Mouse (Mus musculus) kidney, embryonic 14.5 days (tissue): Measurements from ENCODE around the gene Lypd4. TPM values are rescaled to one million over a fixed set of nuclear protein-coding genes. Genes with fewer than 3 reads are reported as not detected.

Source experiments
- ATAC-seq: fragments of 200-750 bp; cut with Nextera tagmentation; 2 replicates; pipeline ENCODE4 v1.8.0; 2017; ENCODE audit warnings: moderate number of reproducible peaks, mild to moderate bottlenecking, moderate TSS enrichment, moderate library complexity; ENCODE audit not compliant: low FRiP score, low TSS enrichment
- H3K27ac ChIP-seq: fragments of 300-500 bp; sonication (generic); 2 replicates; pipeline ENCODE4 v1.5.1; 2014; ENCODE audit warnings: low read depth, mild to moderate bottlenecking, low read length, moderate library complexity, mixed read lengths
- H3K27me3 ChIP-seq: fragments of 300-500 bp; sonication (generic); 2 replicates; pipeline ENCODE4 v1.6.1; 2014; ENCODE audit warnings: mild to moderate bottlenecking, low read length; ENCODE audit not compliant: control insufficient read depth, insufficient read depth
- H3K36me3 ChIP-seq: fragments of 300-500 bp; sonication (generic); 2 replicates; pipeline ENCODE4 v1.6.1; 2014; ENCODE audit warnings: low read length, mixed read lengths; ENCODE audit not compliant: control insufficient read depth, insufficient read depth
- H3K4me1 ChIP-seq: fragments of 300-500 bp; sonication (generic); 2 replicates; pipeline ENCODE4 v1.6.1; 2014; ENCODE audit warnings: low read length, mixed read lengths; ENCODE audit not compliant: control insufficient read depth, insufficient read depth
- H3K4me2 ChIP-seq: fragments of 300-500 bp; sonication (generic); replicated peaks from 2 replicates; pipeline ENCODE4 v1.6.1; 2014; ENCODE audit warnings: low read depth, mild to moderate bottlenecking, low read length
- H3K4me3 ChIP-seq: fragments of 300-500 bp; sonication (generic); 2 replicates; pipeline ENCODE4 v1.5.1; 2014; ENCODE audit warnings: mild to moderate bottlenecking, low read length
- H3K9ac ChIP-seq: fragments of 300-500 bp; sonication (generic); 2 replicates; pipeline ENCODE4 v1.6.1; 2014; ENCODE audit warnings: low read depth, mild to moderate bottlenecking, low read length, moderate library complexity
- H3K9me3 ChIP-seq: fragments of 300-500 bp; sonication (generic); 2 replicates; pipeline ENCODE4 v1.6.1; 2016; ENCODE audit warnings: low read length; ENCODE audit not compliant: control insufficient read depth
- WGBS: fragments of 180-500 bp; shearing (Covaris S2); extraction: QIAGEN DNeasy Blood & Tissue Kit; methylation state at CpG from one replicate; pipeline ENCODE4 v1.1.7; 2014; 5-methylcytosine and 5-hydroxymethylcytosine counted together
- polyA plus RNA-seq: library from polyadenylated mRNA; unstranded; fragments of >200 nt; fragmentation: Nextera tagmentation; extraction: Ambion mirVana; gene quantifications from 2 replicates; pipeline ENCODE4 v1.2.1, GENCODE M21; 2014

Lypd4 gene
- polyA plus RNA-seq: not detected in 2 replicates

DNA sequence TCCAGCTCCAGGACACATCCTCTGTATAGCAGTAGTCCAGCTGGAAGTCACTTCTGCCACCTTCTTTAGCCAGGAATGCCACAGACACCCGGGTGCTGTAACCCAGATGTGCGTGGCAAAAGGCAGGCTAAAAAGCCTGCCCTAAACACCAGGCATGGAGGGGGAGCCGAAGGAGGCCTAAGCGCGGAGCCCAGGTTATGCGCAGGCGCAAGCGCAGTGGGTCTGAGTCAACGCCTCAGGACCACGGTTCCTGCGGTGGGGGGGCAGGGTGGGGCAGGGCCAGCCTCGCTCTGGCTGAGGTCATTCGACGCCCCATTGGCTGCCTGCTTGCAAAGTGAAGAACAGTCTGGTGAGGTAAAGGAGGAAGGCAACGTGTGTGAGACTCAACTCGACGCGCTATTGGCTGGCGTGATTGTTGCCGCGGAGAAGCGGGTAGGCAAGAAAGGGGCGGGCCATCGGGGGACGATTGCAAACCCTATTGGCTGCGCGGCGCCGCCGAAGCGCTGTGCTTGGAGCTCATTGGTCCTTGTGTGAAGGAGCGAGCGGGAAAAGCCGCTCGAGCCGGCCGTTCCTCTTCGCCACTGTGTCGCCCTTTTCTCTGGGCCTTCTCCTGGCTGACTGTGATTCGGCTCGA, at the start of gene Lypd4, which contains the start of gene Dmrtc2:
TSS of gene Lypd4 (minus strand) at position 410 of the 634 bp plus-strand sequence.
TSS of gene Dmrtc2 (plus strand) at position 526 of the 634 bp plus-strand sequence.
- no peak within 1 kb of the TSS for H3K4me3 ChIP-seq

GRCm38 (mm10) chr7:24918763-24919323, 49.1 kb upstream of the Lypd4 start:
- Histone ChIP-seq H3K4me2 (no peak overlapping the region), H3K9ac (no peak overlapping the region), H3K4me1 (no peaks in the 10 kb centered on the region), H3K4me3 (no peak overlapping the region), H3K9me3 (no peaks in the 10 kb centered on the region), H3K36me3 (peaks cover 65% of the 10 kb centered on the region), H3K27ac (no peak overlapping the region), H3K27me3 (no peaks in the 10 kb centered on the region)
- 90% methylated on average over 20 of the region's 20 CpGs for WGBS
- ATAC-seq: no peak

More for the DNA sequence above, at the start of gene Lypd4, which contains the start of gene Dmrtc2:
- Histone ChIP-seq H3K4me2 (no peak within 1 kb of the TSS), H3K27me3 (no peaks in the 10 kb centered on the region), H3K9ac (no peak within 1 kb of the TSS), H3K36me3 (no peaks in the 10 kb centered on the region), H3K9me3 (no peaks in the 10 kb centered on the region), H3K27ac (no peak within 1 kb of the TSS), H3K4me1 (no peaks in the 10 kb centered on the region)
- WGBS: 59% methylated on average over 39 of the region's 41 CpGs
- no peak for ATAC-seq

- ATAC-seq: no peak
- WGBS: 91% methylated on average over 14 of the region's 14 CpGs
- peaks cover 53% of the 10 kb centered on the region; the same call in 1 of the 2 replicates for H3K36me3 ChIP-seq
- H3K27me3 ChIP-seq: no peaks in the 10 kb centered on the region
- H3K9ac ChIP-seq: no peak overlapping the region
- H3K9me3 ChIP-seq: no peaks in the 10 kb centered on the region
- H3K4me2 ChIP-seq: no peak overlapping the region
- H3K4me1 ChIP-seq: no peaks in the 10 kb centered on the region
- no peak overlapping the region for H3K4me3 ChIP-seq
- no peak overlapping the region for H3K27ac ChIP-seq
These were observed 42.7 kb upstream of the Lypd4 start for GRCm38 (mm10) chr7:24912480-24912879.

DNA sequence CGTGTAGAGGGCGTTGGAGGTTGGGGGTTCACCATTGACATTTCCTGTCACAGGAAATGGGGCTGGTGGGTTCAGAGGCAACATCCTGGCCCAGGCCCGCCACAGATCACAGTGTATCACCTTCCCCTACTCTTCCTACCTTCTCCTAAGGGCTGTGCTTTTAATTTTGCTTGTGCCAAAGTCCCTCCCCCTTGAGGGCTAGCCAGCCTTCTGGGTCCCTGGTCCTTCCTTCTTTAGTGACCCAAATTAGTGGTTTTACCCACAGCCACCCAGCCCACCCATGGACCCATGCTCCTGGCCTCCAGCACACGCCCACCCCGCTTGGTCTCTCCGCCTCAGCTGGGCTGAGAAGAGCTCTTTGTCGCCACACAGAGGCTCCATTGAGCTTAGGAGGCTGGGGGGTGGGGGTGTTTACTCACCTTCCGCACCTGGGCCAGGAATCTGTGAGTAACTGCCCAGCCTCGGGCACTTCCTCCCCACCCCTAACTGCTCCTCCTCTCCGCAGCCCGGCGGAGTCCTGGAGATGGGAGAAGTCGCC, 37.5 kb upstream of the Lypd4 start:
- ATAC-seq: no peak
- no peaks in the 10 kb centered on the region for H3K9me3 ChIP-seq
- H3K36me3 ChIP-seq: peaks cover 32% of the 10 kb centered on the region; the same call in 1 of the 2 replicates
- WGBS: 21% methylated on average over 13 of the region's 13 CpGs
- H3K4me3 ChIP-seq: no peak overlapping the region
- H3K9ac ChIP-seq: no peak overlapping the region
- H3K27me3 ChIP-seq: no peaks in the 10 kb centered on the region
- H3K27ac ChIP-seq: peak overlapping the region; percentile 42; the same call in 1 of the 2 replicates
- H3K4me2 ChIP-seq: 0 out of 2 replicates have a peak overlapping the region, but pooled peaks have one; percentile 3
- H3K4me1 ChIP-seq: peaks cover 18% of the 10 kb centered on the region

- Histone ChIP-seq H3K4me3 (no peak overlapping the region), H3K27ac (no peak overlapping the region; the same call in 1 of the 2 replicates), H3K4me1 (peaks cover 23% of the 10 kb centered on the region), H3K36me3 (peaks cover 25% of the 10 kb centered on the region; the same call in 1 of the 2 replicates), H3K27me3 (no peaks in the 10 kb centered on the region), H3K4me2 (no peak overlapping the region), H3K9ac (no peak overlapping the region), H3K9me3 (no peaks in the 10 kb centered on the region)
- WGBS: 21% methylated on average over 6 of the region's 6 CpGs
- ATAC-seq: no peak
These were observed 36.8 kb upstream of the Lypd4 start for GRCm38 (mm10) chr7:24906551-24906950.

DNA sequence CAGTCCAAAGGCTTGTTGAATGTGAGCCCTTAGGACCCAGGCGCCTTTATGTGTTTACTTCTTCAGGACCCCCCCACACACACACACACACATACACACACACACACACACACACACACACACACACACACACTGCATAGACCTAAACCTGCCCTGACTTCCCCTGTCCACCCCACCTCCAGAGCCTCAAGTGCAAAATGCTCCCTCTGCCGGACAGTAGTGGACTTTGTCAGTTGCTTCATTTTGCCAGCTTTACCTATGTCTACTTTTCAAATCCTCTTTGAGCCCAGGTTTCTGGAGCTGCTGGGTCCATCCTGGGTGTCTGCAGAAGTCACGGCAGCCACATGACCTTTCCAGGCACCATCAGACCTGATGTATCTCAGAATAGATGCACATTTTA, 35.2 kb upstream of the Lypd4 start:
- H3K27ac ChIP-seq: peak overlapping the region; percentile 30; the same call in 1 of the 2 replicates
- peak overlapping the region; percentile 74; the same call in 1 of the 2 replicates for H3K9ac ChIP-seq
- H3K4me3 ChIP-seq: peak overlapping the region; percentile 73
- ATAC-seq: no peak
- peak overlapping the region; percentile 55 for H3K4me2 ChIP-seq
- no peaks in the 10 kb centered on the region for H3K9me3 ChIP-seq
- H3K4me1 ChIP-seq: peaks cover 23% of the 10 kb centered on the region
- H3K36me3 ChIP-seq: peaks cover 18% of the 10 kb centered on the region; the same call in 1 of the 2 replicates
- H3K27me3 ChIP-seq: no peaks in the 10 kb centered on the region
- 14% methylated on average over 3 of the region's 3 CpGs for WGBS

GRCm38 (mm10) chr7:24904070-24904483, 34.3 kb upstream of the Lypd4 start:
- 0% methylated on average over 29 of the region's 30 CpGs for WGBS
- peak overlapping the region; percentile 30 for H3K27ac ChIP-seq
- H3K9me3 ChIP-seq: no peaks in the 10 kb centered on the region
- ATAC-seq: peak; percentile 95
- H3K4me1 ChIP-seq: peaks cover 23% of the 10 kb centered on the region
- peak overlapping the region; percentile 73 for H3K4me3 ChIP-seq
- peaks cover 10% of the 10 kb centered on the region; the same call in 1 of the 2 replicates for H3K36me3 ChIP-seq
- H3K9ac ChIP-seq: peak overlapping the region; percentile 74
- H3K27me3 ChIP-seq: no peaks in the 10 kb centered on the region
- peak overlapping the region; percentile 55 for H3K4me2 ChIP-seq

GRCm38 (mm10) chr7:24903444-24903825, 33.7 kb upstream of the Lypd4 start:
- peak overlapping the region; percentile 84 for H3K9ac ChIP-seq

More at GRCm38 (mm10) chr7:24903444-24903825, 33.7 kb upstream of the Lypd4 start:
- Histone ChIP-seq H3K27me3 (no peaks in the 10 kb centered on the region), H3K9me3 (no peaks in the 10 kb centered on the region), H3K4me1 (peaks cover 23% of the 10 kb centered on the region), H3K27ac (peak overlapping the region; percentile 88; the same call in 1 of the 2 replicates), H3K36me3 (peaks cover 4% of the 10 kb centered on the region; the same call in 1 of the 2 replicates), H3K4me2 (peak overlapping the region; percentile 55), H3K4me3 (peak overlapping the region; percentile 73)
- no peak for ATAC-seq
- WGBS: 27% methylated on average over 10 of the region's 10 CpGs
